Mouse (Mus musculus) MEL (cell line): ENCODE results near the gene Inava. TPM values are rescaled to one million over a fixed set of nuclear protein-coding genes. Genes with fewer than 3 reads are reported as not detected.

Source experiments
- DNase-seq: peaks from one replicate; pipeline ENCODE4 v3.0.0; 2011; ENCODE audit warnings: low read depth, low spot score
- H3K27ac ChIP-seq: 2 replicates; pipeline ENCODE4 v1.5.1; 2012; ENCODE audit warnings: low read depth, mild to moderate bottlenecking, control low read depth, low read length, moderate library complexity; ENCODE audit not compliant: control insufficient read depth
- H3K27me3 ChIP-seq, 2 experiments: fragments of 150-350 bp in 1 of 2; sonication (generic) in 1 of 2; 2 replicates each; pipeline ENCODE4 v1.6.1; 2012; ENCODE audit warnings: low read length in 2 of 2, mild to moderate bottlenecking in 2 of 2, improper control_type of control experiment in 1 of 2, moderate library complexity in 1 of 2; ENCODE audit not compliant: insufficient read depth in 2 of 2, control insufficient read depth in 1 of 2
- H3K36me3 ChIP-seq, 2 experiments: 2 replicates each; pipeline ENCODE4 v1.6.1; 2012 to 2014; ENCODE audit warnings: low read length in 2 of 2, improper control_type of control experiment in 1 of 2, inconsistent platforms in 1 of 2, mild to moderate bottlenecking in 1 of 2; ENCODE audit not compliant: insufficient read depth in 2 of 2, control insufficient read depth in 1 of 2
- H3K4me1 ChIP-seq, 2 experiments: fragments of 150-350 bp in 1 of 2; sonication (generic) in 1 of 2; 2 replicates each; pipeline ENCODE4 v1.6.1; 2012; ENCODE audit warnings: low read length in 2 of 2, improper control_type of control experiment in 1 of 2, mild to moderate bottlenecking in 1 of 2; ENCODE audit not compliant: insufficient read depth in 2 of 2, control insufficient read depth in 1 of 2
- H3K4me3 ChIP-seq, 2 experiments: fragments of 150-350 bp in 1 of 2; sonication (generic) in 1 of 2; 2 replicates each; pipeline ENCODE4 v1.5.1; 2012; ENCODE audit warnings: low read depth in 2 of 2, low read length in 2 of 2, mild to moderate bottlenecking in 2 of 2, moderate library complexity in 2 of 2, control low read depth in 1 of 2, improper control_type of control experiment in 1 of 2; ENCODE audit not compliant: control insufficient read depth in 1 of 2, insufficient read depth in 1 of 2
- H3K79me2 ChIP-seq: 2 replicates; pipeline ENCODE4 v1.6.1; 2012; ENCODE audit warnings: mild to moderate bottlenecking, low read length, moderate library complexity; ENCODE audit not compliant: control insufficient read depth, poor library complexity, insufficient read depth
- H3K9ac ChIP-seq: 2 replicates; pipeline ENCODE4 v1.6.1; 2012; ENCODE audit warnings: low read depth, mild to moderate bottlenecking, control low read depth, low read length, moderate library complexity; ENCODE audit not compliant: control insufficient read depth, poor library complexity, severe bottlenecking
- H3K9me3 ChIP-seq: fragments of 150-350 bp; sonication (generic); replicated peaks from 2 replicates; pipeline ENCODE4 v1.6.1; 2012; ENCODE audit warnings: mild to moderate bottlenecking, low read length, improper control_type of control experiment, moderate library complexity; ENCODE audit not compliant: insufficient read depth
- BHLHE40 ChIP-seq: IDR thresholded peaks from 2 replicates; pipeline ENCODE4 v1.6.1; 2012; ENCODE audit warnings: low read depth, mild to moderate bottlenecking, inconsistent platforms, low read length, improper control_type of control experiment, borderline replicate concordance
- E2F4 ChIP-seq: IDR thresholded peaks from 2 replicates; pipeline ENCODE4 v1.6.1; 2011; ENCODE audit warnings: low read depth, low read length, improper control_type of control experiment, borderline replicate concordance
- ELF1 ChIP-seq: IDR thresholded peaks from 2 replicates; pipeline ENCODE4 v1.6.1; 2014; ENCODE audit warnings: low read depth, mild to moderate bottlenecking, inconsistent platforms, low read length, improper control_type of control experiment, moderate library complexity
- EP300 ChIP-seq, 2 experiments: IDR thresholded peaks; 2 replicates each; pipeline ENCODE4 v1.6.1; 2011; ENCODE audit warnings: improper control_type of control experiment in 2 of 2, low read length in 2 of 2, low read depth in 1 of 2, mild to moderate bottlenecking in 1 of 2
- ETS1 ChIP-seq: IDR thresholded peaks from 2 replicates; pipeline ENCODE4 v1.6.1; 2012; ENCODE audit warnings: low read depth, mild to moderate bottlenecking, inconsistent platforms, low read length, improper control_type of control experiment, moderate library complexity
- GABPA ChIP-seq: IDR thresholded peaks from 2 replicates; pipeline ENCODE4 v1.6.1; 2012; ENCODE audit warnings: low read depth, mild to moderate bottlenecking, inconsistent platforms, low read length, improper control_type of control experiment, moderate library complexity
- GATA1 ChIP-seq: IDR thresholded peaks from 2 replicates; pipeline ENCODE4 v1.6.1; 2011; ENCODE audit warnings: low read depth, low read length, improper control_type of control experiment
- JUND ChIP-seq: IDR thresholded peaks from 2 replicates; pipeline ENCODE4 v1.6.1; 2011; ENCODE audit warnings: low read depth, mild to moderate bottlenecking, improper control_type of control experiment, low read length
- KAT2A ChIP-seq: conservative IDR thresholded peaks from 2 replicates; pipeline ENCODE4 v1.6.1; 2012; ENCODE audit warnings: low read depth, low read length, improper control_type of control experiment, inconsistent platforms
- MAFK ChIP-seq: IDR thresholded peaks from 2 replicates; pipeline ENCODE4 v1.6.1; 2011; ENCODE audit warnings: low read depth, mild to moderate bottlenecking, low read length, improper control_type of control experiment, borderline replicate concordance
- MAZ ChIP-seq: IDR thresholded peaks from 2 replicates; pipeline ENCODE4 v1.6.1; 2012; ENCODE audit warnings: low read depth, mild to moderate bottlenecking, inconsistent platforms, low read length, improper control_type of control experiment
- MXI1 ChIP-seq: IDR thresholded peaks from 2 replicates; pipeline ENCODE4 v1.6.1; 2011; ENCODE audit warnings: mild to moderate bottlenecking, low read depth, low read length, improper control_type of control experiment
- MYB ChIP-seq: IDR thresholded peaks from 2 replicates; pipeline ENCODE4 v1.6.1; 2011; ENCODE audit warnings: mild to moderate bottlenecking, low read depth, low read length, improper control_type of control experiment
- NELFE ChIP-seq: IDR thresholded peaks from 2 replicates; pipeline ENCODE4 v1.6.1; 2011; ENCODE audit warnings: low read depth, low read length, improper control_type of control experiment
- NRF1 ChIP-seq: IDR thresholded peaks from 2 replicates; pipeline ENCODE4 v1.6.1; 2014; ENCODE audit warnings: low read depth, mild to moderate bottlenecking, inconsistent platforms, low read length, improper control_type of control experiment, moderate library complexity; ENCODE audit not compliant: poor library complexity, insufficient read depth, severe bottlenecking
- POLR2AphosphoS2 ChIP-seq: IDR thresholded peaks from 2 replicates; pipeline ENCODE4 v1.6.1; 2011; ENCODE audit warnings: low read length, improper control_type of control experiment
- POLR2AphosphoS5 ChIP-seq: IDR thresholded peaks from 2 replicates; pipeline ENCODE4 v1.6.1; 2012; ENCODE audit warnings: low read depth, borderline replicate concordance, mild to moderate bottlenecking, inconsistent platforms, low read length, moderate library complexity, mixed read lengths
- RAD21 ChIP-seq: IDR thresholded peaks from 2 replicates; pipeline ENCODE4 v1.6.1; 2011; ENCODE audit warnings: mild to moderate bottlenecking, low read depth, low read length, improper control_type of control experiment
- SIN3A ChIP-seq: IDR thresholded peaks from 2 replicates; pipeline ENCODE4 v1.6.1; 2012; ENCODE audit warnings: low read length, improper control_type of control experiment, inconsistent platforms
- TAL1 ChIP-seq: IDR thresholded peaks from 2 replicates; pipeline ENCODE4 v1.6.1; 2012; ENCODE audit warnings: mild to moderate bottlenecking, inconsistent platforms, low read length, moderate library complexity, mixed read lengths
- TCF12 ChIP-seq: IDR thresholded peaks from 2 replicates; pipeline ENCODE4 v1.6.1; 2014; ENCODE audit warnings: low read depth, mild to moderate bottlenecking, inconsistent platforms, low read length, improper control_type of control experiment, moderate library complexity
- UBTF ChIP-seq: IDR thresholded peaks from 2 replicates; pipeline ENCODE4 v1.6.1; 2012; ENCODE audit warnings: low read depth, mild to moderate bottlenecking, inconsistent platforms, low read length, improper control_type of control experiment, moderate library complexity, borderline replicate concordance; ENCODE audit not compliant: insufficient read depth
- USF2 ChIP-seq, 2 experiments: IDR thresholded peaks; 2 replicates each; pipeline ENCODE4 v1.6.1; 2011 to 2012; ENCODE audit warnings: improper control_type of control experiment in 2 of 2, low read length in 2 of 2, borderline replicate concordance in 1 of 2, inconsistent platforms in 1 of 2, low read depth in 1 of 2, mild to moderate bottlenecking in 1 of 2; ENCODE audit not compliant: insufficient read depth in 1 of 2
- ZC3H11A ChIP-seq: IDR thresholded peaks from 2 replicates; pipeline ENCODE4 v1.6.1; 2012; ENCODE audit warnings: low read depth, mild to moderate bottlenecking, inconsistent platforms, low read length, improper control_type of control experiment
- ZKSCAN1 ChIP-seq: IDR thresholded peaks from 2 replicates; pipeline ENCODE4 v1.6.1; 2012; ENCODE audit warnings: low read depth, mild to moderate bottlenecking, inconsistent platforms, low read length, improper control_type of control experiment, moderate library complexity
- polyA plus RNA-seq, 2 experiments: library from polyadenylated mRNA; stranded (reverse) in 1 of 2; unstranded in 1 of 2; fragments of >175 nt in 1 of 2; fragments of >200 nt in 1 of 2; gene quantifications; 2 replicates each; pipeline versions ENCODE4 v1.2.1 to v1.2.4; 2012; ENCODE audit warnings: low replicate concordance in 2 of 2, low read depth in 1 of 2; ENCODE audit not compliant: insufficient read length in 2 of 2, insufficient read depth in 1 of 2, missing spikeins in 1 of 2
- total RNA-seq: library from RNA; depleted of rRNA; stranded (reverse); fragments of 300-350 nt; gene quantifications from 2 replicates; pipeline ENCODE4 v1.2.3, GENCODE M21; 2012

Inava gene
- total and polyA plus RNA-seq, 3 experiments = 0.12 to 0.65 TPM; not detected in 1

GRCm38 (mm10) chr1:136247393-136247792, 13.3 kb upstream of the Inava start:
- Histone ChIP-seq H3K36me3 (peaks cover 0 to 3% of the 10 kb centered on the region in 2 experiments; a peak in 2 of 4 replicates), H3K27me3 (no peaks in the 10 kb centered on the region), H3K27ac (no peak overlapping the region), H3K79me2 (no peaks in the 10 kb centered on the region), H3K4me1 (peaks cover 0 to 14% of the 10 kb centered on the region in 2 experiments; a peak in 2 of 4 replicates), H3K9me3 (no peaks in the 10 kb centered on the region), H3K4me3 (no peak overlapping the region), H3K9ac (no peak overlapping the region)
- TF ChIP-seq ZC3H11A (no peak), UBTF (no peak), SIN3A (no peak)
- DNase-seq = no peak

- TF ChIP-seq E2F4 = no peak
- peak; percentile 9; the same call in 1 of the 2 replicates for TF ChIP-seq ETS1
- no peak for TF ChIP-seq GABPA
- no peak for TF ChIP-seq USF2 (IDR thresholded peaks at IDR 0.05; ENCODE audit: borderline replicate concordance in 1 of 2, insufficient read depth in 1 of 2, low read depth in 1 of 2, low read length in 2 of 2)
- TF ChIP-seq MYB = no peak
- peak; percentile 98 for TF ChIP-seq JUND
- TF ChIP-seq TCF12 = peak; percentile 36; the same call in 1 of the 2 replicates
- no peak for TF ChIP-seq EP300 (IDR thresholded peaks at IDR 0.05; ENCODE audit: low read depth in 1 of 2, low read length in 2 of 2)
- TF ChIP-seq KAT2A = no peak
- peak; percentile 55 for TF ChIP-seq GATA1
- TF ChIP-seq MAFK = no peak
- Histone ChIP-seq H3K9ac (no peak overlapping the region), H3K27me3 (no peaks in the 10 kb centered on the region), H3K36me3 (peaks cover 0 to 3% of the 10 kb centered on the region in 2 experiments; a peak in 2 of 4 replicates), H3K4me1 (peaks cover 0 to 11% of the 10 kb centered on the region in 2 experiments; a peak in 2 of 4 replicates), H3K27ac (no peak overlapping the region), H3K79me2 (no peaks in the 10 kb centered on the region), H3K9me3 (no peaks in the 10 kb centered on the region), H3K4me3 (no peak overlapping the region)
- peak; percentile 66 for DNase-seq
Measured at GRCm38 (mm10) chr1:136244469-136244868, 10.4 kb upstream of the Inava start.

GRCm38 (mm10) chr1:136241801-136242200, 7.7 kb upstream of the Inava start:
- Histone ChIP-seq H3K4me1 (peaks cover 0 to 16% of the 10 kb centered on the region in 2 experiments; a peak in 3 of 4 replicates), H3K4me3 (no peak overlapping the region), H3K36me3 (peaks cover 0 to 3% of the 10 kb centered on the region in 2 experiments; a peak in 2 of 4 replicates), H3K27me3 (no peaks in the 10 kb centered on the region), H3K9ac (no peak overlapping the region), H3K79me2 (no peaks in the 10 kb centered on the region), H3K27ac (no peak overlapping the region), H3K9me3 (no peaks in the 10 kb centered on the region)
- no peak for DNase-seq
- TF ChIP-seq ZKSCAN1 (no peak), RAD21 (no peak), NRF1 (no peak), SIN3A (no peak), MXI1 (no peak), MAZ (no peak), E2F4 (no peak), BHLHE40 (no peak), USF2 (IDR thresholded peaks at IDR 0.05; ENCODE audit: borderline replicate concordance in 1 of 2, insufficient read depth in 1 of 2, low read depth in 1 of 2, low read length in 2 of 2) (no peak), KAT2A (no peak), POLR2AphosphoS2 (no peak), ELF1 (no peak), NELFE (no peak), TAL1 (no peak), POLR2AphosphoS5 (no peak), EP300 (IDR thresholded peaks at IDR 0.05; ENCODE audit: low read depth in 1 of 2, low read length in 2 of 2) (no peak)
